Mouse (Mus musculus): ENCODE measurements around the gene Gm9903.

Gm9903 gene

GRCm38 (mm10) chr5:33629301-33629987 lies at the start of gene Gm9903, which contains the start of gene Fam53a:
TSS of gene Gm9903 (plus strand) at chr5:33629925.
TSS of gene Fam53a (minus strand) at chr5:33629635.
- peak; percentile 100 for DNase-seq

- no peak for DNase-seq
These were observed 49.4 kb upstream of the Gm9903 start for GRCm38 (mm10) chr5:33580336-33580735.

- DNase-seq, result no peak
These were observed 42.1 kb upstream of the Gm9903 start for GRCm38 (mm10) chr5:33587498-33588058.

DNA sequence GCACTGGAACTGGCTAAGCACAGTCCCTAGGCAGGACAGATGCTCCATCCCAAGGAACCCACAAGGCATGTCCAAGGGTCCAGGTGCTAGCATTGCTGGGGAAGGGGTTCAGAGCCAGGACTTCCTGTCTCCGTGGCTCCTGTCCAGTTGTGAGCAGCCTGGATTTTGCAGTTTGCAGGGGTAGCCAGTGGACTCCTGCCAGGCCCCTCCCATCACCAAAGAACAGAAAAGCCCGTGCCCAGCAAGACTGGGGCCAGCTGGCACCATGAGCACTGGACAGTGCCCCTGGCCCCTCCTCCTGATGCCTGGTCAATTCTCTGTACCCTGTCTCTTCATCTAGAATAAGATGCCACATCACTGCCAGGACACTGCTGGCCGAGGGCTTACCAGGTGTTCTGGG lies 41.7 kb upstream of the Gm9903 start:
- no peak for DNase-seq

DNA sequence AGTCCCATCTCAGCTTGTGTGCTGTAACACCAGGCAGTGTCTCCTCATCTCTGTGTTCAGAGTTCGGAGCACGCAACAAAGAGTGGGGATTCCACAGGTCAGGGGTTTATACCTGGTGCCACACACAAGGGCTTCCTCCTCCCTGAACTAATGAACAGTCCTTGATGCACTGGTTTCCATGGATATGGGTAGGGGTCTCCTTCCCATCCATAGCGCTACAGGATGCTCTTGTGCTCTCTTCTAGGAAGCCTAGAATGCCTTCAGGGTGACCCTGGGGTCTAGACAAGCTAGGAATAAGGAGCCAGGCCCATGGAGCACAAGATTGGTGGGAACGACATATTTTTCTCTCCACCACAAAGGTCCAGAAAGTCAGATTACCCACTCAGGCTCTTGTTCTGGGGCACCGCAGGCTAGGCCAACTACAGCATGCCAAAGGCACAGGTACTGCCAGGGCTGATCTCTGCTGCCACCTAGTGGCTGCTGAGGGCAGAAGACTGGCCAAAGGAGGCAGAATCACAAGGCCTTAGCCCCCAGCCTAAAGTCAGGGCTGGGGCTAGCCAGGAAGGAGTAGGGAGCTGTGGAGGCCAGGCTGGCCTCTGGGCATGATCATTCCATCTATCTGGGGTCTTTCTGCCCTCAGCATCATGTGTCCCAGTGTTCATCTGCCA lies 40.4 kb upstream of the Gm9903 start:
- peak; percentile 62 for DNase-seq

- no peak for DNase-seq
These were observed 36.1 kb upstream of the Gm9903 start for GRCm38 (mm10) chr5:33593620-33594019.

- DNase-seq, result no peak
These were observed 24.4 kb upstream of the Gm9903 start for GRCm38 (mm10) chr5:33605314-33605713.

GRCm38 (mm10) chr5:33606631-33607030 lies 23.1 kb upstream of the Gm9903 start:
- DNase-seq, result no peak

DNA sequence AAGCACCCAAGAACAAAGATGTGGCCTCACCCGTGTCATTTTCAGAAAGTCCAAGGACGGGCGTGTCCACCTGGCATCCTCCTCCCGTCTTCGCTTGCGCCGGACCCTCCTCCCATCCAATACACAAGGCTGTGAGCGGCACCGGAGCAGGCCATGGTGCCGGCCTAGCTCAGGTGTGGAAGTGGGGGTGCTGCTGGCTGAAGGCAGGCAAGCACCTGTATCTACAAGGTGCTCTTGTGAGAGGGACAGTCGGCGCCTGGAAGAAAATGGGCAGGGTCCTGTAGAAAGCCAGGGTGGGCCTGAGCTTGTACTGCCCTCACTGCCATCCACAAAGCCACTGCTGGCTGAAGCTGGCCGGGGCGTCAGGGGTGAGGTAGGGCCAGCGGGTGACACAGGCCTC lies 22.3 kb upstream of the Gm9903 start:
- DNase-seq, result no peak

DNA sequence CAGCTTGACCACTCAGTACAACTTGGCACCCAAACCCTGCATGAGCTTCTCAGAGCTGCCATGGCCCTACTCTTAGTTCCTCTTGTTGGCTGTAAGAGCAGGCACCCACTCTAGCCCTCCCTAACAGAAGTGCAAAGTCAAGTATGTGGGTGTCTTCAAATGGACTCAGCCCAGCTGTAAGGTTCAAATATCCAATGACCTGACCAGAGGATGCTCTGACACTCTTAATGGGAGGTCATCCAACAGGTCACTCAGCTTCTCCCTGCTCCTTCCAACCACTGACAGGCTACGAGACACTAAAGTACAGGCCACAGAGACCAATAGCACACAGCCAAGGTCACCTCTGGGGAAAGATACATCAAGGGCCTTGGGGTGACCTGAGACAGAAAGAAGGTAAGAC lies 20.5 kb upstream of the Gm9903 start:
- DNase-seq, result no peak

GRCm38 (mm10) chr5:33611795-33612194 lies 17.9 kb upstream of the Gm9903 start:
- DNase-seq, result no peak

DNA sequence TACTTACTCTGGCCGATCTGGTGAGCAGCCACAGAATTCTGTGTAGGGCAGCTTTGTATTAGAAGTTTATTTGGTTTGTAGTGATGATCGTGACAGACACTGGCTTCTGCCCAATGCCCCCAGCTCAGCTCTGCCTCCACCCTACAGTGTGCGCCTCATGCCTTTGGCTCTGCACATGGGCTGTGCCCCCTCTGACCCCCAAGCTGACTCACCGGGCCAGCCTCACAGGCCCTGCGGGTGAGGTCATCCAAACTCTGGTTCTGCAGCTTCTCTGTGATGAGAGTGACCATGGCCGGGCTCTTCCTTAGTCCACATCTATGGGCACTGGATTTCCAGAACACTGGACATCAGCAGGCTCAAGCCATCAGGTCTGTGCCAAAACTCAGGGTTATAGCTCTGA lies 15.3 kb upstream of the Gm9903 start:
- no peak for DNase-seq

DNA sequence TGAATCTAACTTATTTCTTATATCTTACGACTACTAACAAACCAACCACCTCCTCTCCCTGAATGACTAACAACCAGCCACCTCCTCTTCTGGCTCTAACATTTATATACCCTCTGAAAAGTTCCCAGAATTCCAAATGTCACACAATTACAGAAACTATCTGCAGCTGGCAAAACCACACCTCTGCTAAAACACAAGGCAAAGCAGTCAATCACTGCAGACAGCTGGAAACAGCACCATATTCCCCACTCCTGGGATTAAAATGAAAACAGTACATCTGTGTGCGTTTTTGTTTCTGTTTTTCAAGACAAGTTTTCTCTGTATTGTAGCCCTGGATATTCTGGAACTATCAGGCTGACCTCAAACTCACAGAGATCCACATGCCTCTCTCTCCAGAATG lies 7.1 kb upstream of the Gm9903 start:
- DNase-seq, result no peak

- no peak for DNase-seq
These were observed 6.0 kb upstream of the Gm9903 start for GRCm38 (mm10) chr5:33623766-33624165.

- no peak for DNase-seq
These were observed 1.8 kb upstream of the Gm9903 start for GRCm38 (mm10) chr5:33627968-33628367.

DNA sequence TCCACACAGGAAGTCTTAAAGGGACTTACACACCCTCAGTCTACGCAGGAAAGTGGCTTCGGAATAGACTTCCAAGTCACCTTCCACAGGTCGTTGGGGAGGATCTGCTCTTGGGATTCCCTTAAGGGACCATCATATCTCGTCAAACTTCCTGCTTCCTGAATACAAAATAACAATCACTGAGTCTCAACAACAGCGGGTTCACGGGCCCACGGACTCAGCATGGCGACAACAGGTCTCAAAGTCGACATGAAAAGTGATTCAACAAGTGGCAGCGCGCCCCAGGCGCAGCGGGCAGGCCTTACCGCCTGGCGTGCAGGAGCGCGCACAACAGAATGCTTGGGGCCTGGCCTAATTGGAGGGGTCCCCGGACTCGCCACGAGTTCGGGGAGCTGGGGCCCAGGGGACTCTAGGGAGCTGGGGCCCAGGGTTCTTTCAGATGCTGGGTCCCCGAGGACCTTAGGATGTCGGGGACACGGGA lies 865 bp upstream of the Gm9903 start:
- DNase-seq, result no peak

DNA sequence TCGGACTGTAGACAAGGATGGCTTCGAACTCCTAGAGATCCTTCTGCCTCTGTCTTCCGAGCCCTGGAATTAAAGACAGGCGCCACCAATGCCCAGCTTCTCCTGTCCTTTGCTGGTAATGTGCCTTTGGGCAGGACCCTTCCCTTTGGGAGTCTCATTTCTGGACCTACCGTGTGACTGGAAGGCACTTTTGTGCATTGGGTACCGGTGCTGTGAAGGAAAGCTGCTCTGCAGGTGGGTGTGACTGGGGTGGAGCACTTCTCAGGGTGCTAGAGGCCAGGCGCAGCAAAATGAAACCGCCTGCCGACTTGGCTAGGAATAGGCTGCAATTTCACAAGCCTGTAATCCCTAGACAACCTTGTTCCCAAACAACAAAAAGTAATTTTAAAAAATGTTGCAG lies 336 bp downstream of the Gm9903 start:
- no peak for DNase-seq

DNA sequence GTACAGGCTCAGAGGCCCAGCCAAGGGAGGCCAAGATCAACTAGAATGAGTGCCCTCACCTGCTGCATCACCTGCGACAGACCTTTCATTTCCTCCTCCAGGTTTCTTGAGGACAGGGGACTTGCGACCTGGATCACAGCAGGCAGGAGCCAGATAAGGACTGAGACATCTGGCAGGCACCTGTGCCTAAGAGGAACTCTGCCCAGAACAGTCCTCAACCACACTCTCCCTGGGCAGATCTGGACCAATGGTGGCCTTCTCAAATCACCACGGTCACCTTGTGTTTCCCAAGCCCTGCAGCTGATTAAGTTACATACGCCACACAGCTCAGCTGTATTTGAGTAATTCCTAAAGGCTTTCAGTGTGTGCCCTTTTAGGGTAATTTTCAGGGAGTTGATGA lies 890 bp downstream of the Gm9903 start:
- DNase-seq, result no peak

GRCm38 (mm10) chr5:33632526-33632925 lies 2.8 kb downstream of the Gm9903 start:
- DNase-seq, result no peak

- DNase-seq, result no peak
These were observed 5.6 kb downstream of the Gm9903 start for GRCm38 (mm10) chr5:33635361-33635760.

GRCm38 (mm10) chr5:33637606-33638350 lies 8.1 kb downstream of the Gm9903 start:
- no peak for DNase-seq

DNA sequence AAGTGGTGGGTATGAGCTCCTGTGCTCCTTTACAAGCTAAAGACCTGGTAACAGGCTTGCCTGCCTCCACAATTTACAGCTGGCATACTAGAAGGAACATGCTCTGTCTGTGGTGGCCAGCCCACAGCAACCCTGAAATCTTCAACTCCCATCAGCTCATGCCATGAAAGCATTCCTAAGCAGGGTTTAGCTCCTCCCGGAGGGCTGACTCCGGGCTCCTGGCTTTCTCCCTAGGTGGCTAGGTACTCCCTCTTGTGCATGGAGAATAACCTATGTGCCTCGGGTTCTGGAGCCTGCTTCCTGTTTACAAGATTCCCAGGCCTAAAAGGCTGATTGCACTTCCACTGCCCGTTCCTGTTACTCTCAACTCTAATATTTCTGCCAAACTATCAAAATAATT lies 9.1 kb downstream of the Gm9903 start:
- no peak for DNase-seq

DNA sequence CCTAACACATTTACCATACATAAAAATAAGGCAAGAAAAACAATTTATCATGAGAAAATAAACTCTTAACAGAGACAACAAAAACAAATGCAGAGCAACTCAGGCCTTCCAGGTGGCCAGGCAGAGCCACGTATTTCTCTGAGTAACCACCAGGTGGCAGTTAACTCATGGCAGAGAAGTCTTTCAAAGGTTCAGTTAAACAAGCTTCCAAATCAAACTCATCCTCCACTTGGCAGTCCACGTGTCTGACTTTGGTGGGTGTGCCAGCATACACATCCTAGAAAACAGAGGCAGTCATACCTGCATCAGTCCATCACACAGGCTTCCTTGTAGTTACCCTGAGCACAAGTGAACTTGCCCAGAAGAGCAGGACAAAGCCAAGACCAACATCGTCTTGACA lies 10.9 kb downstream of the Gm9903 start:
- no peak for DNase-seq

DNA sequence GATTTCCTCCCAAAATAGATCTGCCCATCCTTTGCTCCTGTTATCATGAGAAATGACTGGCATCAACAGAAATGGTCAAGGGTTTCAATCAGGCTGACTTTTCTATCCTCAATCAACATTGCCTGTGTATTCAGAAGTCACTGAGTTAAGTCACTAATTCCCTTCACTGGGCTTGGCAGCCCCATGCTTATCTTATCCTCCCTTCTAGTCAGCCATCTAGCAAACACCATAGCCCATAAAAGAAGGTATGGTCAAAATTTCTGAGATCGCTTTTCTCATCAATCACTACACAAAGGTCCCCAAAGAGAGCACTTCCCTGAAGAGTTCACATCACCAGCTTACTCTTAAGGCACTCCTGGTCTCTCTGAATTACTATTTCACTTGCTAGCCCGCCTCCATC lies 21.3 kb downstream of the Gm9903 start:
- DNase-seq, result no peak
